Mouse (Mus musculus): ENCODE data around the gene Rspo3.

Rspo3 gene

GRCm38 (mm10) chr10:29535546-29536260, at the start of gene Rspo3:
TSS of gene Rspo3 (minus strand) at chr10:29535867.
- DNase-seq (ENCODE audit: low spot score in 2 of 2) = peak in 1 of 2 experiments; percentile 46

- DNase-seq (ENCODE audit: low spot score in 2 of 2) = no peak
Observed at GRCm38 (mm10) chr10:29581940-29582339, 46.3 kb upstream of the Rspo3 start.

GRCm38 (mm10) chr10:29581476-29581875, 45.8 kb upstream of the Rspo3 start:
- no peak for DNase-seq (ENCODE audit: low spot score in 2 of 2)

- no peak for DNase-seq (ENCODE audit: low spot score in 2 of 2)
Observed at GRCm38 (mm10) chr10:29555983-29556382, 20.3 kb upstream of the Rspo3 start.

GRCm38 (mm10) chr10:29554365-29554764, 18.7 kb upstream of the Rspo3 start:
- no peak for DNase-seq (ENCODE audit: low spot score in 2 of 2)

GRCm38 (mm10) chr10:29542982-29543381, 7.3 kb upstream of the Rspo3 start:
- no peak for DNase-seq (ENCODE audit: low spot score in 2 of 2)

GRCm38 (mm10) chr10:29539516-29539915, 3.8 kb upstream of the Rspo3 start:
- no peak for DNase-seq (ENCODE audit: low spot score in 2 of 2)

GRCm38 (mm10) chr10:29538791-29539190, 3.1 kb upstream of the Rspo3 start:
- no peak for DNase-seq (ENCODE audit: low spot score in 2 of 2)

GRCm38 (mm10) chr10:29534830-29535227, 838 bp downstream of the Rspo3 start:
- DNase-seq (ENCODE audit: low spot score in 2 of 2) = no peak

GRCm38 (mm10) chr10:29533846-29534829, 1.5 kb downstream of the Rspo3 start:
- DNase-seq (ENCODE audit: low spot score in 2 of 2) = peak in 1 of 2 experiments; percentile 6

- peak; percentile 53 to 62 for DNase-seq (ENCODE audit: low spot score in 2 of 2)
Observed at GRCm38 (mm10) chr10:29532821-29533715, 2.6 kb downstream of the Rspo3 start.

- no peak for DNase-seq (ENCODE audit: low spot score in 2 of 2)
Observed at GRCm38 (mm10) chr10:29513563-29513962, 22.1 kb downstream of the Rspo3 start.

- DNase-seq (ENCODE audit: low spot score in 2 of 2) = no peak
Observed at GRCm38 (mm10) chr10:29508167-29508566, 27.5 kb downstream of the Rspo3 start.

GRCm38 (mm10) chr10:29497205-29497822, 38.4 kb downstream of the Rspo3 start:
- DNase-seq (ENCODE audit: low spot score in 2 of 2) = no peak

- no peak for DNase-seq (ENCODE audit: low spot score in 2 of 2)
Observed at GRCm38 (mm10) chr10:29493996-29494395, 41.7 kb downstream of the Rspo3 start.

GRCm38 (mm10) chr10:29480945-29481344, 54.7 kb downstream of the Rspo3 start:
- no peak for DNase-seq (ENCODE audit: low spot score in 2 of 2)

GRCm38 (mm10) chr10:29479401-29479800, 56.3 kb downstream of the Rspo3 start:
- DNase-seq (ENCODE audit: low spot score in 2 of 2) = no peak

GRCm38 (mm10) chr10:29470454-29470853, 65.2 kb downstream of the Rspo3 start:
- DNase-seq (ENCODE audit: low spot score in 2 of 2) = no peak

- no peak for DNase-seq (ENCODE audit: low spot score in 2 of 2)
Observed at GRCm38 (mm10) chr10:29460100-29460499, 75.6 kb downstream of the Rspo3 start.

GRCm38 (mm10) chr10:29459632-29460031, 76.0 kb downstream of the Rspo3 start:
- DNase-seq (ENCODE audit: low spot score in 2 of 2) = no peak

GRCm38 (mm10) chr10:29445076-29445475, 90.6 kb downstream of the Rspo3 start:
- no peak for DNase-seq (ENCODE audit: low spot score in 2 of 2)
